Mouse (Mus musculus) thymus, postnatal 25 days (tissue): Measurements from ENCODE around the gene Atp5e.

Experiments used
- DNase-seq: peaks from one replicate; pipeline ENCODE4 v3.0.0; 2022

The Atp5e gene

GRCm38 (mm10) chr2:174413127-174413526, 50.8 kb downstream of the Atp5e start:
- no peak for DNase-seq
